Mouse (Mus musculus): Measurements from ENCODE around the gene Phtf2. TPM values are rescaled to one million over a fixed set of nuclear protein-coding genes. Genes with fewer than 3 reads are reported as not detected.

Phtf2 gene
- polyA plus RNA-seq, 1 experiment from 2014 or later: 3.2 TPM

DNA sequence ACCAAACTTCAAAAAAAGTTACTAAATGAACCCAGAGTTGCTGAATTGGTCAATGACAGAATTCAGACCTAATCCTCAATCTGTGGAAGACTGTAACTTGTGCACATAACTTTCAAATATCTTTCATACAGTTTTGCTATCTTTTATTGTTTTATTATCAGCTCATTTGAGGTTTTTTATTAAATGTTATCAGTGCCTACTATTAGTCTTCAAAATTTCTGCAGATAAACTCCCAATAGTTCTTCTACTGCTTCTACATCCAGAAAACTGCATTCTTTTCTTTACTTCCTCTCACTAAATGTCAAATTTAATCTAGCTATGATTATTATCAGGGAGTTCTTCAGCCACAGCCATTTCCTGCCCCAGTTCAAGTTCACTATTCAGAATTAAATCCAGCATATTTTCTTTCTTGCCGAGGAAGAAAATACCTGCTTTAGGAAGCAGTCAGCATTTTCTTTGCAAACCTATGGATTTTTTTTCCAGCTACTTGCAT lies 4.9 kb downstream of the Phtf2 start:
- ATAC-seq (no peak), DNase-seq (no peak)
- no peak overlapping the region for H3K4me2 ChIP-seq (ENCODE audit: low read depth, low read length)
- H3K4me3 ChIP-seq (ENCODE audit: low read depth, low read length): no peak overlapping the region
- H3K36me3 ChIP-seq (replicated peaks; ENCODE audit: insufficient read depth, low read length): no peaks in the 10 kb centered on the region
- H3K27me3 ChIP-seq (ENCODE audit: insufficient read depth, low read length): no peaks in the 10 kb centered on the region
- H3K4me1 ChIP-seq (ENCODE audit: insufficient read depth): no peaks in the 10 kb centered on the region; the same call in 1 of the 2 replicates
- no peak overlapping the region for H3K9ac ChIP-seq (replicated peaks)
- WGBS (ENCODE audit: insufficient replicate concordance): 36% methylated on average over 1 of the region's 1 CpGs
- no peak for TF ChIP-seq EP300 (IDR thresholded peaks at IDR 0.05; ENCODE audit: low read depth)
- TF ChIP-seq CTCF (IDR thresholded peaks at IDR 0.05; ENCODE audit: low read depth): no peak
- H3K9me3 ChIP-seq (ENCODE audit: low read length): no peaks in the 10 kb centered on the region
- no peak overlapping the region for H3K27ac ChIP-seq (ENCODE audit: low read depth)

DNA sequence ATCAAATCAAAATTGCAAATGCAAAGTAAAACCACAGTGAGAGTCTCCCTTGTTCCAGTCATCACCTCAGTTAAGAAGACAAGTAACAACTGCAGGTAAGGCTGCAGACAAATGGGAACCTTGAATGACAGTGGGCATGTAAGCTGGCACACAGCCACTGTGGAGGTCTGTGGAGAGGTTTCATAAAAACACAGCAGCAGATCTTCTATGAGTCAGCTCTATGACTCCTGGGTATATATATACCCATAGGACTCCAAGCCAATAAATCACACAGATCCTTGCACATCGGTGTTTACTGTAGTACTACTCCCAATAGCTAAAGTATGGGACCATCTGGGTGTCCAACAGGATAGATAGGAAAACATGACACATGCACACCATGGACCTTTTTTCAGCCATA lies 8.8 kb downstream of the Phtf2 start:
- WGBS (ENCODE audit: insufficient replicate concordance): 85% methylated on average over 1 of the region's 1 CpGs
- H3K27ac ChIP-seq (ENCODE audit: low read depth): no peak overlapping the region

DNA sequence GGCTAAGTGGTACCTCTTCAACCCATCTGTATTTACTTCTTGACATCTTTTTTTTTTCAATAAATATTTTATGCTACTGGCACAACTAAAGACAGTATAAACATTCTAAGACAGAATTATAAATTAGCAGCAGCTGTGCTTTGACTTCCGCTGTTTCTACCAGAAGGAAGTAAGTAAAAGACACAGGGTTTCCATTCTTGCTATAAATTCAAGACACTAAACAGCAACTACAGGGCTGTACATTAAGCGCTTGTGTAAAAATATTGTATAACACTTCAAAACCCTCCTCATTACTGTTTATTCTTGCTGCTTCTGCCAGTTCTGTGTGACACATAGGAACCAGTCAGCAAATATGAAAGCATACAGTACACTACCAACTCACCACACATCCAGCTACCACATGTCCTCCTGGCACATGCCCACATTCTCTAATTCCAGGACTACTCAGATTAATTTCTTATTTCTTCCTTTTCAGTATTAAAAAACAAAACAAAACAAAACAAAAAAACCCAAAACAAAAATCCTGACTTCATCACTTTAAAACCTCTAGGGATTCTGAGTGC lies 16.6 kb downstream of the Phtf2 start:
- no peak overlapping the region for H3K9ac ChIP-seq (replicated peaks)
- H3K9me3 ChIP-seq (ENCODE audit: low read length): no peaks in the 10 kb centered on the region
- no peak overlapping the region for H3K27ac ChIP-seq (ENCODE audit: low read depth)
- no peak overlapping the region for H3K4me2 ChIP-seq (ENCODE audit: low read depth, low read length)
- DNase-seq (no peak), ATAC-seq (no peak)
- H3K27me3 ChIP-seq (ENCODE audit: insufficient read depth, low read length): no peaks in the 10 kb centered on the region
- no peak overlapping the region for H3K4me3 ChIP-seq (ENCODE audit: low read depth, low read length)
- peaks cover 13% of the 10 kb centered on the region for H3K4me1 ChIP-seq (ENCODE audit: insufficient read depth)
- no peaks in the 10 kb centered on the region for H3K36me3 ChIP-seq (replicated peaks; ENCODE audit: insufficient read depth, low read length)
- TF ChIP-seq CTCF (IDR thresholded peaks at IDR 0.05; ENCODE audit: low read depth) (no peak), EP300 (IDR thresholded peaks at IDR 0.05; ENCODE audit: low read depth) (no peak)
- 75% methylated on average over 2 of the region's 2 CpGs for WGBS (ENCODE audit: insufficient replicate concordance)

More for the DNA sequence above, 8.8 kb downstream of the Phtf2 start:
- no peaks in the 10 kb centered on the region for H3K36me3 ChIP-seq (replicated peaks; ENCODE audit: insufficient read depth, low read length)
- H3K4me3 ChIP-seq (ENCODE audit: low read depth, low read length): no peak overlapping the region
- no peak overlapping the region for H3K9ac ChIP-seq (replicated peaks)
- no peak for ATAC-seq
- DNase-seq: no peak
- no peak overlapping the region for H3K4me2 ChIP-seq (ENCODE audit: low read depth, low read length)
- no peaks in the 10 kb centered on the region; the same call in 1 of the 2 replicates for H3K4me1 ChIP-seq (ENCODE audit: insufficient read depth)
- H3K9me3 ChIP-seq (ENCODE audit: low read length): no peaks in the 10 kb centered on the region
- TF ChIP-seq EP300 (IDR thresholded peaks at IDR 0.05; ENCODE audit: low read depth) (no peak), CTCF (IDR thresholded peaks at IDR 0.05; ENCODE audit: low read depth) (no peak)
- H3K27me3 ChIP-seq (ENCODE audit: insufficient read depth, low read length): no peaks in the 10 kb centered on the region

DNA sequence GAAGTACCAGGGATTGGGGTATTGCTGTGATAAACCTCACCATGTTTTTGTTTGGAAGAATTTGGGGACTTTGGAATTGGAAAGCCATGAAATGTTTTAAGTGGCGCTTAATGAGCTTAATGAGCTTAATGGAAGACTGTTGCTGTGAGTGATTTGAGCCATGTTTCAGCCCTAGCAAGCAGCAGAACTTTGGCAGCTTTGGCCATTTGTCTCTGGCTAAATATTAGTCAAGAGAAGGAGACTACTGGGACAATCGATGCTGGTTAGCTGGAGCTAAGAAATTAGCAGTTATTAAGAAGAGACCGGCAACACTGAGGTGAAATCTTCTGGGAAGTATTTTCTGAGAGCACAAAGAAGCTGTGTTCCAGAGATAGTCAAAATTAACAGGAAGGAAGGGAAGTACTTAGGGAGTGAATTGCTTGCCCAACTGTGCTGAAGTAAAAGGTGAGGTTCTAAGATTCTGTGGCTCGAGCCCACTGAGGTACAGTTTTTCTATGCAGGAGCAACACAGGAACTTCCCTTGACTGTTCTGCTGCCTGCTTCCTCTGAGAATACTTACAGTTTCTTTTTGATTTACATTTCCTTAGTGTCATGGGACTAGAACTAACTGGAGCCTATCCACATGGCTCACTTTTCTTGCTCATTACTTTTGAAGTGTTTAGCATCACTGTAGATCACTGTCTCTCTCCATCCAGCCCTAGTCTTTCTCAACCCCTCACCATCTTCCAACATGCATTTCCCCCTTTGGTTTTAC lies 17.5 kb downstream of the Phtf2 start:
- Histone ChIP-seq H3K27me3 (ENCODE audit: insufficient read depth, low read length) (no peaks in the 10 kb centered on the region), H3K27ac (ENCODE audit: low read depth) (peak overlapping the region; percentile 51; the same call in 1 of the 2 replicates), H3K9ac (replicated peaks) (no peak overlapping the region), H3K4me2 (ENCODE audit: low read depth, low read length) (0 out of 2 replicates have a peak overlapping the region, but pooled peaks have one; percentile 9), H3K4me3 (ENCODE audit: low read depth, low read length) (no peak overlapping the region), H3K9me3 (ENCODE audit: low read length) (no peaks in the 10 kb centered on the region), H3K36me3 (replicated peaks; ENCODE audit: insufficient read depth, low read length) (no peaks in the 10 kb centered on the region), H3K4me1 (ENCODE audit: insufficient read depth) (peaks cover 13% of the 10 kb centered on the region)
- DNase-seq (no peak), ATAC-seq (no peak)
- no peak for TF ChIP-seq EP300 (IDR thresholded peaks at IDR 0.05; ENCODE audit: low read depth)
- no peak for TF ChIP-seq CTCF (IDR thresholded peaks at IDR 0.05; ENCODE audit: low read depth)
- WGBS (ENCODE audit: insufficient replicate concordance): 42% methylated on average over 4 of the region's 4 CpGs

DNA sequence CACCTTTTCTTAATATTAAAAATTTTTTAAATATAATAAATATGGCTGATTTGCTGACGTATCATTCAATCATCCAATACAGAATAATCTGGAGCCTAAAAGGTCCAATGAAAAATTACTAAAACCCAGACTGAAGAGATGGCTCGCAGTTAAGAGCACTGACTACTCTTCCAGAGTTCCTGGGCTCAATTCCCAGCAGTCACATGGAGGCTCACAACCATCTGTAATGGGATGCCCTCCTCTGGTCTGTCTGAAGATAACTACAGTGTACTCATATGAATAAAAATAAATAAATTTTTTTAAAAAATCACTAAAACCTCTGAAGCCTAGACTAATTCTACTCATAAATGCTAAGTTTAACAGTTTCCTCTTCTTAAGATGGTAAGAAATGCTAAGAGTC lies 20.0 kb downstream of the Phtf2 start:
- Histone ChIP-seq H3K4me3 (ENCODE audit: low read depth, low read length) (no peak overlapping the region), H3K27me3 (ENCODE audit: insufficient read depth, low read length) (no peaks in the 10 kb centered on the region), H3K9ac (replicated peaks) (no peak overlapping the region), H3K27ac (ENCODE audit: low read depth) (no peak overlapping the region), H3K36me3 (replicated peaks; ENCODE audit: insufficient read depth, low read length) (no peaks in the 10 kb centered on the region), H3K4me1 (ENCODE audit: insufficient read depth) (peaks cover 13% of the 10 kb centered on the region), H3K4me2 (ENCODE audit: low read depth, low read length) (no peak overlapping the region), H3K9me3 (ENCODE audit: low read length) (no peaks in the 10 kb centered on the region)
- no peak for ATAC-seq
- DNase-seq: no peak
- TF ChIP-seq CTCF (IDR thresholded peaks at IDR 0.05; ENCODE audit: low read depth) (no peak), EP300 (IDR thresholded peaks at IDR 0.05; ENCODE audit: low read depth) (no peak)
- 88% methylated on average over 2 of the region's 2 CpGs for WGBS (ENCODE audit: insufficient replicate concordance)

DNA sequence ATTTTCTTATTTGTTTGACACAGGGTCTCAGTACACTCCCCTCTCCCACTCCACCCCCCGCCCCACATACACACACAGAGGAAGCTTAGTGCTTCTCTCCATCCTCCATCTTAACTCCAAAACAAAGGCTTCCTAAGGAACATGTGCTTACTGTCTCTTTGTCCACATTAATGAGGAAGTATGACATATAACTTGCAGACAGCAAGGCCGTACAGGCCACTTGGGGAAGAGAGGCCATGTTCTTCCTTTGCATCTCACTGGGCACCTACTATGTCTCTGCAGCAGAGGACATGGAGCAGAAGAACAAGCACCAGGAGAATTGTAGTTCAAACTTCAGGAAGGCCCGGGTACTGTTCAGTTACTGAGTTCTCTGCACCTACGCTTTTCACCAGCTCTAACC lies 21.4 kb downstream of the Phtf2 start:
- 87% methylated on average over 4 of the region's 4 CpGs for WGBS (ENCODE audit: insufficient replicate concordance)
- Histone ChIP-seq H3K9me3 (ENCODE audit: low read length) (no peaks in the 10 kb centered on the region), H3K4me2 (ENCODE audit: low read depth, low read length) (no peak overlapping the region), H3K36me3 (replicated peaks; ENCODE audit: insufficient read depth, low read length) (no peaks in the 10 kb centered on the region), H3K4me1 (ENCODE audit: insufficient read depth) (peaks cover 13% of the 10 kb centered on the region), H3K27me3 (ENCODE audit: insufficient read depth, low read length) (no peaks in the 10 kb centered on the region), H3K4me3 (ENCODE audit: low read depth, low read length) (no peak overlapping the region), H3K27ac (ENCODE audit: low read depth) (no peak overlapping the region), H3K9ac (replicated peaks) (no peak overlapping the region)
- DNase-seq (no peak), ATAC-seq (no peak)
- no peak for TF ChIP-seq CTCF (IDR thresholded peaks at IDR 0.05; ENCODE audit: low read depth)
- TF ChIP-seq EP300 (IDR thresholded peaks at IDR 0.05; ENCODE audit: low read depth): no peak
